Mouse (Mus musculus) small intestine, adult 2 months (tissue): ENCODE measurements around the gene Txn1.

Experiments
- CTCF ChIP-seq: fragments of 200-500 bp; IDR thresholded peaks from 2 replicates; pipeline ENCODE4 v1.5.1; 2012; ENCODE audit warnings: low read depth, mild to moderate bottlenecking, control low read depth, inconsistent platforms, low read length, moderate library complexity, mixed read lengths; ENCODE audit not compliant: insufficient replicate concordance, insufficient read length; ENCODE audit errors: extremely low read depth
- POLR2A ChIP-seq: fragments of 200-500 bp; IDR thresholded peaks from 2 replicates; pipeline ENCODE4 v1.6.1; 2012; ENCODE audit warnings: low read depth, mild to moderate bottlenecking, control low read depth, inconsistent platforms, low read length, moderate library complexity

DNA sequence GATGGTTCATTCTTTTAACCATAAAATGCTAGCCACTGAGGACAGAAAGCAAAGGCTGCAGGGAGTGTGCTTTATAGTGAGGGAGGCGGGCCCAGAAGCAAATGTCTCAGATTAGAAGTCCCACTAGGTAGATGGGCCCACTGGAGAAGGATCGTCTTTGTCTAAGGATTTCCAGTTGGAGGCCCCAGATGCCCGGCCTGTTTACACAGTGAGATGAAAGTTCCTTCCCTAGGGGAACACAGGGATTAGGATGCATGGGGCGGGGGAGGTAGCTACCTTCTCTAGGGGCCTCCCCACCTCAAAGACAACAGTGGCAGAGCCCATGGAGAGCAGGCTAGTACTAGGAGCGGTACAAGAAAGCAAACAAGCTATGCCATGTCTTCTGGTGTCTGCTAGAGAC, 61.1 kb downstream of the Txn1 start:
- TF ChIP-seq CTCF (no peak), POLR2A (no peak)
